Mouse (Mus musculus) olfactory bulb, adult 2 months (tissue): ENCODE results near the gene Hinfp. TPM values are rescaled to one million over a fixed set of nuclear protein-coding genes. Genes with fewer than 3 reads are reported as not detected.
"Not testable (repeated sequence)": the region's sequence is repeated elsewhere in the genome, so short reads cannot be mapped to it uniquely, and the experiment has no call there.

Source experiments
- H3K27ac ChIP-seq: fragments of 200-500 bp; 2 replicates; pipeline ENCODE4 v1.5.1; 2012; ENCODE audit warnings: low read depth, low read length; ENCODE audit not compliant: insufficient read depth
- H3K4me1 ChIP-seq: fragments of 200-500 bp; 2 replicates; pipeline ENCODE4 v1.6.1; 2012; ENCODE audit warnings: low read length; ENCODE audit not compliant: control insufficient read depth, insufficient read depth
- H3K4me3 ChIP-seq: fragments of 200-500 bp; 2 replicates; pipeline ENCODE4 v1.5.1; 2012; ENCODE audit warnings: mild to moderate bottlenecking, low read depth, low read length, moderate library complexity; ENCODE audit not compliant: insufficient read depth
- CTCF ChIP-seq: fragments of 200-500 bp; IDR thresholded peaks from 2 replicates; pipeline ENCODE4 v1.5.1; 2012; ENCODE audit warnings: low read depth, mild to moderate bottlenecking, low read length, moderate library complexity; ENCODE audit not compliant: insufficient read depth
- POLR2A ChIP-seq: fragments of 200-500 bp; IDR thresholded peaks from 2 replicates; pipeline ENCODE4 v1.6.1; 2012; ENCODE audit warnings: mild to moderate bottlenecking, low read depth, low read length, moderate library complexity; ENCODE audit not compliant: insufficient read depth
- WGBS: fragments of 180-500 bp; shearing (Covaris S2); methylation state at CpG from one replicate; pipeline ENCODE4 v1.1.7; 2018; 5-methylcytosine and 5-hydroxymethylcytosine counted together
- polyA plus RNA-seq: library from polyadenylated mRNA; stranded (reverse); fragments of >200 nt; gene quantifications from 2 replicates; pipeline ENCODE4 v1.2.4, GENCODE M21; 2012; ENCODE audit warnings: low replicate concordance; ENCODE audit not compliant: missing spikeins, insufficient read depth, insufficient read length

Hinfp gene
- polyA plus RNA-seq, 1 experiment: not detected

DNA sequence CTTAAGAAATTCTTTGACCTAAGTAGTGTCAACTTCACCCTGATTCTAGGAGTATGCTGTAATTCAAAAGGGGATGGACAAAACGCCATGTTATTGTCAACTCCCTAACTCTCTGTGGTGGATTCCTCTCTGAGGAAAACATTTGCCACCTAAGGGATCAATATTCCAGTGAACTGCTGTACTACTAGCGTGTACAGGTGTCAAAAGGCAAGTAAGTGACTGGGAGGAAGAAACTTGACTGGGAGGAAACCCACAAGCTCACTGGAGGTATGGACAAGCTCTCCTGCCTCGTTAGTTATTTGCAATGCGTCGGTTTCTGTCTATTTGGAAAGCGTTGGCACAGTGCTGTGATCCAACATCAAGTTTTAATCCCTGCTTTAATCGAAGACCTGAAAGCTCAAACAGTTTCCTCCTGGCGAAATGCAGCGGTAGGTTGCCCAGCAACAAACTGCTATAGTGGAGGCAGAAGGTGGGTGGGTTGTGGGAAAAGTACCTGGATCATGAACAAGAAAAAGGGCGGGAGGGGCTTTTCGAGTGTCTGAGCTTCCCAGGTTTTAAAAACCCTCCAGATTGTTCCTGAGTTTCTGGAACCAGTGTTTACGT, 20.4 kb upstream of the Hinfp start, which contains the start of gene Dpagt1:
Dpagt1 (plus strand) TSS at position 252 of the 603 bp plus-strand sequence.
- TF ChIP-seq POLR2A (no peak), CTCF (no peak)
- 2% methylated on average over 12 of the region's 12 CpGs for WGBS
- peak within 1 kb of the TSS; percentile 84 for H3K27ac ChIP-seq

DNA sequence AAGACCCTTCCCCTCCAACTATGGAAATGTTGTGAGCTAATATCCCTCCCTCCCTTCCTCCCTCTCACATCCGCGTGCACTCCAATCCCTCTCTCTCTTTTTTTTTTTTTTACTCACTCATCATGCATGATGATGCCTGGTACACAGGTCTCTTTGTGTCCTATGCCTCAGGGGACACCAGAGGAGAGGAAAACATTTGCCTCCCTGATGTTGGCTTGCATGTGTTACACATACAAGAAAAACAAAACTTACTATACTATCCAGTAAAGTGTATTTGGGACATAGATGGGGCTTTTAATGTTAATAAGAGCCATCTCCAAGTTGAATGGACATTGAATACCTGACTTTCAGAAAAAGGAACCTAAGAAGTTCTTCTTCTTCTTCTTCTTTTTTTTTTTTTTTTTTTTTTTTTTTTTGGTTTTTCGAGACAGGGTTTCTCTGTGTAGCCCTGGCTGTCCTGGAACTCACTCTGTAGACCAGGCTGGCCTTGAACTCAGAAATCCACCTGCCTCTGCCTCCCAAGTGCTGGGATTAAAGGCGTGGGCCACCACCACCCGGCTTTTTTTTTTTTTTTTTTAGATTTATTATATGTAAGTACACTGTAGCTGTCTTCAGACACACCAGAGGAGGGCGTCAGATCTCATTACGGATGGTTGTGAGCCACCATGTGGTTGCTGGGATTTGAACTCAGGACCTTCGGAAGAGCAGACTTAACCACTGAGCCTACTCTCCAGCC, 19.7 kb upstream of the Hinfp start:
- 56% methylated on average over 7 of the region's 8 CpGs for WGBS
- H3K4me3 ChIP-seq, H3K27ac ChIP-seq: not testable (repeated sequence)

More for the DNA sequence above, 20.4 kb upstream of the Hinfp start, which contains the start of gene Dpagt1:
- Histone ChIP-seq H3K4me3 (peak within 1 kb of the TSS; percentile 78), H3K4me1 (peaks cover 8% of the 10 kb centered on the region)

GRCm38 (mm10) chr9:44324147-44324546, 18.7 kb upstream of the Hinfp start:
- Histone ChIP-seq H3K4me1 (peaks cover 8% of the 10 kb centered on the region), H3K27ac (no peak overlapping the region), H3K4me3 (no peak overlapping the region)
- WGBS: 61% methylated on average over 6 of the region's 6 CpGs
- no peak for TF ChIP-seq POLR2A
- no peak for TF ChIP-seq CTCF

More for the DNA sequence above, 19.7 kb upstream of the Hinfp start:
- not testable (repeated sequence) for H3K4me1 ChIP-seq

- not testable (repeated sequence) for H3K4me1 ChIP-seq, H3K27ac ChIP-seq, H3K4me3 ChIP-seq
- 58% methylated on average over 4 of the region's 4 CpGs for WGBS
Measured at GRCm38 (mm10) chr9:44323656-44324055, 18.2 kb upstream of the Hinfp start.

GRCm38 (mm10) chr9:44320799-44321133, 15.3 kb upstream of the Hinfp start:
- H3K27ac ChIP-seq: peak overlapping the region; percentile 99
- peak overlapping the region; percentile 37 for H3K4me3 ChIP-seq
- H3K4me1 ChIP-seq: peaks cover 19% of the 10 kb centered on the region
- TF ChIP-seq CTCF: no peak
- no peak for TF ChIP-seq POLR2A
- whole genome bisulfite sequencing: 6% methylated on average over 6 of the region's 6 CpGs

DNA sequence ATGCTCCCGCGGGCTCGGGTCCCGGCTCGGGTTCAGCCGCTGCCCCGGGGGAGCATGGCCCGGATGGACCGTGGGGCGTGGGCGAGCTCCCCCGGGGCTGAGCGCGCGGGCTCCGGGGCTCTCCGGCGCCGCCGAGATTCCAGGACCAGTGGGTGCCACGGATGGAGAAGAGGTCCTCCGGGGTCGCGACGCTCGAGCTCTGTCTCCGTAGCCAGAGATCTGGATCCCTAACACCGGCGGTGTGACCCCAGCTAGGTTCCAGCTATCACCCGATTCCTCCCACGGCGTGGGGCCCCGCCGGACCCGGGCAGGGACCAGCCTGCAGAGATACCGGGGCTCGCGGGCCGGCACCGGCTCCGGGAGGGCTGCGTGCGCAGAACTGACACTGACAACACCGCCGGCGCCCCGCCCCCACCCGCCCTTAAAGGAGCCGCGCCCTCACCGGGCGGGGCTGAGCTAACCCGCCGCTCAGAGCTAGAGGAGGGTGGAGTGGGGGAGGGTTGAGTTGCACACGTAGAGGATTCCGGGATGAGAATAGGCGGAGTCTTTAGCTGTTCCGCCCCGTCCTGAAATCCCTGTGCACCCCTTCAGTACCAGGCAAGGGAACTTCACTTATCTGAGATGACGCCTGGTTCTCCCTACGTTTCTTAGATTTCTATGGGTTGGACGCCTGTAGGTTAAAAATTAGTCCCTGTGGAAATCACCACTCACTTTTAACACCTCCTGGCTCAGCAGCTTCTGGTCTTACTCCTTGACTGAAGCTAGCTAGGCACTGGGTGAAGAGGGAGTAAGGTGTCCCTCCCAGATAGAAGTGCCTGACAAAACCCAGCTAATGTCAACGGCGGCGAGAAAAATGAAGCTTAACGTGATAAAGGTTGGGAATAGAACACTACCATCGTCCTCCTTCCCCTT, 14.7 kb upstream of the Hinfp start, which contains the start of gene C2cd2l:
C2cd2l (minus strand) TSS at position 399 of the 912 bp plus-strand sequence.
- Histone ChIP-seq H3K4me3 (peak within 1 kb of the TSS; percentile 86), H3K27ac (peak within 1 kb of the TSS; percentile 99), H3K4me1 (peaks cover 22% of the 10 kb centered on the region)
- under 1% methylated on average over 67 of the region's 67 CpGs for WGBS
- TF ChIP-seq CTCF (no peak), POLR2A (peak; percentile 79)

DNA sequence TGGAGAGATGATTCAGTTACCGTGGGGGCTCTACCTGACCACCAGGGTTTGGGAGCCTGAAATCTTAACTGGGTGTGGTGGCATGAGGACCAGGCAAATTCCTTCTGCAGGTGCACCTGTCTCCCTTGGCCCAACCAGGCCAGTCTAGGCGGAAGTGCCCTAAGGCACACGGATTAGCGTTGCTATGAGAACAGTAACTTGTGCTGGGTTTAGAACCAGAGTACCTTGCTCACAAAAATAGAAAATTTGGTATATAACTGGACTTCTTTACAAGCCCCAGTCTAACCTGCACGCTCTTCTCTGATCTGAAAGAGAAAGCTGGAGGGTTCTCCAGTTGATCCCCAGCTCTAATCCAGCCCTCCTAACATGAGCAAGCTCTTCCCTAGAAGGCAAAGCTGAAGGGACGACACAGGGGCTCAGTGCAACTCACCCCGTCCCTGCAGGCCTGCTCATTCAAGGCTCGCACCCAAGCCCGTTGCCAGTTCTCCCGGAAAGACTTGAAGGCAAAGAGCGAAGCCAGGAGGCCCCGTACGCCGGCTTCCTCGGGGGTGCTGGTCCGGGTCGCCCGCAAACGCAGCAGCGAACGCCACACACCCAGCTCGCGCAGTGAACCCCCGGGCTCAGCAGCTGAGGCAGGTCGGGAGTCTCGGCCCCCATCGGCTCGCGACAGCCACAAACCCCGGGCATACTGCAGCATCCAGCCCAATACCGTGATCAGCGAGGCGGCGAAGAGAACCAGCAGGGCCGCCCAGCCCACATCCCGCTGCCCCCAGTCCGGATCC, 13.8 kb upstream of the Hinfp start:
- WGBS: 2% methylated on average over 37 of the region's 37 CpGs
- Histone ChIP-seq H3K4me1 (peaks cover 29% of the 10 kb centered on the region), H3K27ac (peak overlapping the region; percentile 13), H3K4me3 (peak overlapping the region; percentile 86)
- TF ChIP-seq POLR2A: no peak
- no peak for TF ChIP-seq CTCF

- peaks cover 33% of the 10 kb centered on the region for H3K4me1 ChIP-seq
- TF ChIP-seq POLR2A (no peak), CTCF (no peak)
- no peak overlapping the region for H3K27ac ChIP-seq
- peak overlapping the region; percentile 86 for H3K4me3 ChIP-seq
- 17% methylated on average over 3 of the region's 3 CpGs for WGBS
Measured at GRCm38 (mm10) chr9:44318826-44319095, 13.3 kb upstream of the Hinfp start.
